Mouse (Mus musculus): Measurements from ENCODE around the gene Gmpr2. TPM values are rescaled to one million over a fixed set of nuclear protein-coding genes. Genes with fewer than 3 reads are reported as not detected.

Gmpr2 gene
- total RNA-seq (2015) (29.4 and 36.0 TPM in 2 replicates), total RNA-seq (2017) (38.1 and 39.5 TPM in 2 replicates)

- peak; percentile 98 for ATAC-seq (replicated peaks; ENCODE audit: poor library complexity)
Observed at GRCm38 (mm10) chr14:55671833-55672740, at the start of gene Gmpr2, which contains the start of gene Nedd8. Gmpr2 (plus strand) TSS chr14:55671941. Nedd8 (minus strand) TSS chr14:55672124.

GRCm38 (mm10) chr14:55628077-55628827, 43.5 kb upstream of the Gmpr2 start:
- ATAC-seq (replicated peaks; ENCODE audit: poor library complexity): no peak

- peak; percentile 83 for ATAC-seq (replicated peaks; ENCODE audit: poor library complexity)
Observed at GRCm38 (mm10) chr14:55629312-55629711, 42.4 kb upstream of the Gmpr2 start.

DNA sequence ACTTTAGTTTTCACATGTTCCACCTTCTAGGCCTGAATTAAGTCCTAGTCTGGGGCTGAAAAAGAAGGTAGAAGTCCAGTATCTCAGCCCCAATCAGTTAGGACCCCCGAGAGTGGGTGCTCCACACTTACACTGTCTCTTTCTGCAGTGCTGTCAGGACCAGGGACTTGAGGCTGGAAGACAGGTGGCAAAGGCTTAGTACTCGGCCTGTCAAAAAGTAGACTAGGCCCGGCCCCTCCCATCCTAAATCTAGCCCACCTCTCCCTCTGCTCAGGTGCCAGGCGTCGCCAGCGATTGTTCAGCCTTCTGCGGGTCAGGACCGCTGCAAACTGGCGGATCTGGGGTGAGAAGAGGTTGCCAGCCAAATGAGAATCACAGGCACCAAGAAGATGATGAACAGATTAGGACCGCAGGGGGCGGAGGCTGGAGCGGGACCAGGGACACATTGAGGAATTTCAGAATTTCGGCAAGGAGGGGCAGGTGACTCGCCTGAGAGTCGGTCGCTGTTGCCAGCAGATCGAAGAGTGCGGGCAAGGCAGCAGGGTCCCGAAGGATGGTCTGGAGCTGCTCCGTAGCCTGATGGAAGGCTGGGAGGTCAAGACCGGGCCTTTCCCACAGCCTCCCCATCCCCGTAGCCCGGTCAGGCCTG, 36.7 kb upstream of the Gmpr2 start:
- ATAC-seq (replicated peaks; ENCODE audit: poor library complexity): peak; percentile 33

DNA sequence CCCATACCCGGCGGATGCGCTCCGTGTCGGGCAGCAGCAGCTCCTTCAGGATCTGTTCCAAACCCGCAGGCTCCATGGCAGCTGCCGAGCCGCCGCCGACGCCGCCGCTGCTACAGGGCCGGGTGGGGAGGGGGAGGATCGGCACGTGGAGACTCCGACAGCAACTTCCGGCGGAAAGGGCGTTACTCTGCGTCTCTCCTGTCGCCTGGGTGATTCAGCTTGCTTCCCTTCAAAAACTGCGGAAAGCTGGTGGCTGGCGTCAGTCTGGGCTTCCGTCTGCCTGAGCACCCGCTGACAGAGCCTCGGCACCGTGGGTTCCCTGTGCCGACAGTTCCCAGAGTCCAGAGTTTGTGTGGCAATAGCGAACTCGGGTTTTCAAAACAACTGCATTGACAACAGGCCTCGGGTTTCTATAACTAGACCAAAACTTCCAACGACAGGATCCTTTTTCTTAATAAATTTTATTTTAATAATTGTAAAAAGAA, 36.2 kb upstream of the Gmpr2 start, which contains the start of gene Ipo4:
Gene Ipo4, minus strand, starts transcription at position 435 of the 485 bp plus-strand sequence.
- peak; percentile 98 for ATAC-seq (replicated peaks; ENCODE audit: poor library complexity)

DNA sequence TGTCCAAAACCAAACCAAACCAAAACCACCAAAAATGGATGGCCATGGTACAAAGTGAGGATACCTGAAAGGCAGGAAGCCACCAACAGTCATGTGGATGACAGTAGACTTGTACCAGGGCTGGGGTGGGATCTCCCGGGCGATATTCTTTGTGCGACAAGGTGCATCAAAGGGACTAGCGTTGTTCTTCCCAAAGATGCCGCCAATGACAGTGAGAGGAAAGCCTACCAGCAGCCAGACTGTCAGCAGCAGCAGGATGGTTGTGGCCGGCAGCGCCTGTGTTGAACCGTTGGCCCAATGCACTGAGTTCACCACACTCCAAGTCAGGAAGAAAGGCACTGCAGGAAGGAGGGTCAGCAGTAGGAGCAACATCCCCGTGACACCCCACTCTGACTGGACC, 33.9 kb upstream of the Gmpr2 start, which contains the start of gene Gm49378:
Gene Gm49378, minus strand, starts transcription at position 101 of the 400 bp plus-strand sequence.
- ATAC-seq (replicated peaks; ENCODE audit: poor library complexity): no peak

DNA sequence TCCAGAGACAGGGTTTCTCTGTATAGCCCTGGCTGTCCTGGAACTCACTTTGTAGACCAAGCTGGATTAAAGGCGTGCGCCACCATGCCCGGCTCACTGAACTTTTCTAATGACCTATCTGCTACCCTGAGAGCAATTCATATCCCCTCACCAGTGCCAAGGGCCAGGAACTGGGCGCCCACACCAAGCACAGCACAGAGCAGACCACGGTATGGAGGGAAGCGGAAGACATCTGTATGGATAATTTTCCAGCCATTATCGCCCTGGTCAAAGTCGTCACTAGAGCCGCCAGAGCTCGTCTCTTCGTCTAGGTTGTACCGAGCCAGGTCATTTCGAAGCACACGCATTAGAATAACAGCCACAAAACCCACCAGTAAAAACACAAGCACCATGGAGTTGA, 30.9 kb upstream of the Gmpr2 start:
- no peak for ATAC-seq (replicated peaks; ENCODE audit: poor library complexity)

DNA sequence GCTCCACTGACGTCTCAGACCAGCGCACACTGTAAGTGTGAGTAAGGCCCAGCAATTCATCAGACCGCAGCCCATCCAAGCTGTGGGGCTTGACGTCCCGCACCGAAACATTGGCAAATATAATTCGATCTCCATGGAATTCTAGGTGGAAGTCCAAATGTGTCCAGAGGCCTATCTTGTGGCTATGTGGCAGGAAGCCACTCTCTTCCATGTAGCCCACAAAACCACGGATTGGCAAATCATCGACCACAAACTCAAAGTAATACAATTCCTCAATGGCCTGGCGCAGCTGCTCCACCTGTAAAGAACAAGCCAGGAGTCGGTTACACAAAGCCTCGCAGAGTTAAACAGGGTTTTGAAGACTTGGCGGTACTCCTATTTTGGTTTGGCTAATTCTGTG, 30.4 kb upstream of the Gmpr2 start:
- ATAC-seq (replicated peaks; ENCODE audit: poor library complexity): no peak

DNA sequence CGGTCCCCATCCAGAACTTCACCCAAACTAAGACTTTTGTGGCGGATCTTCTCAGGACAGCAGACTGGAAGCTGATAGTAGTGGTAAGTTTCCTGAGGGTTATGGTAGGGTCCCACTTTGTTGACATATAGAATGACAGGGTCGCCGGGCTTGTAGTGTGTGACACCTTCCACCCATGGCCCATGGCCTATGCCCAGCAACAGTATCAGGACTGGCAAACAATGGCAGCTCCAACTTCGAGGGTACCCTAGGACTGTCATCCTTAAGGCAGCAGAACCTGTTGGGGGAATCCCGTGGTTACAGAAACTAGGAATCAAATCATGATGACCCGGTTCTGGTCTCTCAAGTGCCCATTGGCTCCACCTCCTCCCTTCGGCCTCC, 29.1 kb upstream of the Gmpr2 start:
- ATAC-seq (replicated peaks; ENCODE audit: poor library complexity): peak; percentile 16

DNA sequence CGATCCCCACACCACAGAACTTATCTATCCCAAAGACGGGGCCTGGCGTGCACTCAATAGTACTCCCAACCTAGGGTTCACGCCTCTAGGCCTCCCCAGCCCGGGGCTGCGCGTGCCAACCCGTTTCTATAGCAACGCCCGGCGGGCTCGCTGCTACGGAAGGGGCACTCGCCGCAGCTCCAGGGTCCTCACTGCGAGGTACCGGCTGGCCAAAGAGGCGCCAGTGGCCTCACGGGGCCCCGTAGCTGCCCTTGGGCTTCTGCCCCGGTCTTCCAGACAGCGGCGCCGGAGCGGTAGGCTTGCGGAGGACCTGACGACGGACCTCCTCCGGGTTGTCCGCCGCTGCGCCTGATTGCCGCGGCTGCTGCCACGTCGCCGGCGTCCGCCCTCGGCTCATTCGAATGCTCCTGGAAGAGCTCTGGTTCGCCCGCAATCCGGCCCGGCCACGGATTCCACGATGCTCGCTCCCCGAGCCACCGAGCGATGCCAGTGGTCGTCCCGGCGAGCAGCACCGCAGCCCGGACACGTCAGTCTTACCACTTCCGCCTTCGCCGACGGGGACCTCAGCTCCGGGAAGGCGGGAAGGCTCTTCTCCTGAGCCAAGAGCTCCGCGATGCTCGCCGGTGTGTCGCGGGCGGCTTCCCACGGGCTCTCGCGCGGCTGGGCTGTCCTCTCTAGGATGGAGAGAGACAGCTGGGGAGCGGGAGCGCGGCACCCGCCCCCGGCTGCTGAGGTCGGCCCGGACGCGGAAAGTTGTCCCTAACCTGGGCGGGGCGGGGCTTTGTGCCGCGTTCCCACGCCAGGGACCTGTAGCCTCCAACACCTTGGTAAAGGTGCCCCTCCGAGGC, 28.5 kb upstream of the Gmpr2 start, which contains the start of gene Tm9sf1:
Gene Tm9sf1, minus strand, starts transcription at position 747 of the 848 bp plus-strand sequence.
- ATAC-seq (replicated peaks; ENCODE audit: poor library complexity): peak; percentile 78

DNA sequence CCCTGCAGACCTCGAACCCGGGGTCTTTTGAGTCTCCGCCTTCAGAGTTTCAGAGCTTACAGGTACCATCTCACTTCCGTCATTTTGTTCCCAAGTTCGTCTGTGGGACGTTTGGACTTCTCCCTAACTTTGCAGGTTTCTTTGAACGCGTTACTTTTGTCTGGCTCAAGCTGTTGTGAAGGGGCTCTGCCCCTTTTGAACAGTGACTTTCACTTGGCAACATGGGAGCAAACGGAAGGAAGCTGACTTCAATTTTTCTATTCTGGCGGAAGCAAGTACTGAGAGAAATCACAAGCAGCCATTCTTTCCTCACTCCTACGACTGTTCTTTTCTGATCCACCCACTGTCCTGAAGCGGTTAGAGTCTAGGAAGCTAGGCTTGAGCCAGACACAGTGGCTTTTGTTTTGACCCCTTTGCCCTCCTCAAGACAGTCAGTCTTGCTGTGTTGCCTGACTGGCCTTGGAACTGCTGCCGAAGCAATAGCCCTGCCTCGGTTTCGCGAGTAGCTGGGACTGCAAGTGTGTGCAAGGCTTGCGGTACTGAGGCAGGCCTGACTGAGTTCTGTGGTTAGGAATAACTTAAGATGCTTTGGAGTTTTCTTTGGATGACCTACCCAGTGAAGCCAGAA, 27.4 kb upstream of the Gmpr2 start:
- no peak for ATAC-seq (replicated peaks; ENCODE audit: poor library complexity)

DNA sequence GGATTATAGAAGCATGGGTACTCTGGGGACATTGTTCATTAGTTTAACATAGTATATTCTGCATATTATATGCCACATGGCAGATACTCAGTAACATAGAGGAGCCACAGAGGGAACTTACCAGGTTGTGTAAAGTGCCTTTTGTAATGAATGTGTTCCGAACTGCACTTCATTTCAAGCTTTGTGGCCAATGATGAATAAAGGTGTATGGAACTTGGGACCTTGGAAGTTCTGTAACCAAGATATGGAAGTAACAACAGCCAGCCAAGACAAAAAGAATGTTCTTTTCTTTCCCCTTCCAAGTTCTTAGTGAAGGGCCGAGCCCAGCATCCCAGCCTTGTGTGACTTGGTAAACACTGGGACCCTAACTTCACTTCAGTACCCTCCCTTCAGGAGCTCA, 21.9 kb upstream of the Gmpr2 start, which contains the start of gene Tssk4:
Gene Tssk4, plus strand, starts transcription at position 301 of the 400 bp plus-strand sequence.
- no peak for ATAC-seq (replicated peaks; ENCODE audit: poor library complexity)

- ATAC-seq (replicated peaks; ENCODE audit: poor library complexity): no peak
Observed at GRCm38 (mm10) chr14:55651528-55651927, 20.2 kb upstream of the Gmpr2 start.

DNA sequence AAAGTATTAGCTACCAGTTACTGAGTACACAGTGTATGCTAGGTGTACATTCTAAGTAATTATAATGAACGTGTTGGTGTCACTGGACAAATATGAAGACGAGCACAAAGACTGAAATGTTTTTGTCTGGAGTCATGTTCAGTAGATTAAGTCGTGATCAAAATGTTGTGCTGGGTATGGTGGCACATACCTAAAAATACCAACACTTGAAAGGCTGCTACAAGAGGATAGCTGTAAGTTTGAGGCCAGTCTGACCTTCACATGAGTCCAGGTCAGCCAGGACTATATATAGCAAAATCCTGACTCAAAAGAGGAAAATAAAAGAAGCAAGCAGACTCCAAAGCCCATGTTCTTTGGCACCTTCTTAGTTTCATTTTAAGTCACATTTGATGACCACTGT, 14.8 kb upstream of the Gmpr2 start:
- ATAC-seq (replicated peaks; ENCODE audit: poor library complexity): no peak

- ATAC-seq (replicated peaks; ENCODE audit: poor library complexity): no peak
Observed at GRCm38 (mm10) chr14:55658011-55658410, 13.7 kb upstream of the Gmpr2 start.

- peak; percentile 98 for ATAC-seq (replicated peaks; ENCODE audit: poor library complexity)
Observed at GRCm38 (mm10) chr14:55659960-55660573, 11.7 kb upstream of the Gmpr2 start, which contains the start of gene Mdp1. Mdp1 (minus strand) TSS chr14:55660508.

DNA sequence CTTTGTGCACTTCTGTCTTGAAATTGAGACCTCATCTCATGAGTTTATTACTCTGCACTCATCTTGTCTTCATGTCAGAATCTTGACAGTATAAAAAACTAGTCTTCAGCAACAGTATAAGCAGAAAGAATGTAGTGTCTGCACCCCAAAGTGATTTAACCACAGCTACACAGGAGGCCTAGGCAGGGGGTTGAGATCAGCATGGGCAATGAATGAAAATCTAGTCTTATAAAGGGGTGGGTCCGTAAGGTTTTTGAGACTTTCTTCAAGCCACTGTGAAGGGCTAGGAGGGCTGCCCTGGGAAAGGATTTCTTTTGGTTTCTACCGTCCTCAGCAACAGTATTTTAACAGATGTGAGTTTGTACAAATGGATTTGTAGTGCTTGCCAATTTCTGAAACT, 11.1 kb upstream of the Gmpr2 start:
- no peak for ATAC-seq (replicated peaks; ENCODE audit: poor library complexity)

DNA sequence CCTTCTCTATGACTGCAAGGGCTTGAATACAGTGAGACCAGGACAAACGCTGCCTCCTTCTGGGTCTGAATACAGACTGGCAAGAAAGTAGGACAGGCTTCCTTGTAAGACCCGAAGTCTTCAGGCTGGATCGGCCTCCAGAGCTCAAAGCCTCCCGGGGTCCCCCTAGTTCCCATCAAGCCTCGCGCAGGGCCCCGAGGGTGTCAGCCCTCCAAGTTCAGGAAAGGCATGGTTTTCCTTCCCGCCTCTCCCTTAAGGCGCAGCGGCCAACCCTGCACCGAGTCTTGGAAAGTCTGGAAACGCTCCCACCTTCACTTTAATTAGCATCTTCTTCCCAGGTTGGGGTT, 282 bp upstream of the Gmpr2 start:
- ATAC-seq (replicated peaks; ENCODE audit: poor library complexity): no peak

GRCm38 (mm10) chr14:55672741-55673060, 960 bp downstream of the Gmpr2 start:
- ATAC-seq (replicated peaks; ENCODE audit: poor library complexity): no peak
